Mouse (Mus musculus) ovary, adult 2 months (tissue): Measurements from ENCODE around the gene Psrc1. TPM values are rescaled to one million over a fixed set of nuclear protein-coding genes. Genes with fewer than 3 reads are reported as not detected.

Experiments
- polyA plus RNA-seq: library from polyadenylated mRNA; depleted of rRNA; stranded (reverse); fragments of >200 nt; gene quantifications from 2 replicates; pipeline ENCODE4 v1.2.3, GENCODE M21; 2012; rRNA removed

Gene Psrc1
- polyA plus RNA-seq: 8.1 and 12.4 TPM in 2 replicates

DNA sequence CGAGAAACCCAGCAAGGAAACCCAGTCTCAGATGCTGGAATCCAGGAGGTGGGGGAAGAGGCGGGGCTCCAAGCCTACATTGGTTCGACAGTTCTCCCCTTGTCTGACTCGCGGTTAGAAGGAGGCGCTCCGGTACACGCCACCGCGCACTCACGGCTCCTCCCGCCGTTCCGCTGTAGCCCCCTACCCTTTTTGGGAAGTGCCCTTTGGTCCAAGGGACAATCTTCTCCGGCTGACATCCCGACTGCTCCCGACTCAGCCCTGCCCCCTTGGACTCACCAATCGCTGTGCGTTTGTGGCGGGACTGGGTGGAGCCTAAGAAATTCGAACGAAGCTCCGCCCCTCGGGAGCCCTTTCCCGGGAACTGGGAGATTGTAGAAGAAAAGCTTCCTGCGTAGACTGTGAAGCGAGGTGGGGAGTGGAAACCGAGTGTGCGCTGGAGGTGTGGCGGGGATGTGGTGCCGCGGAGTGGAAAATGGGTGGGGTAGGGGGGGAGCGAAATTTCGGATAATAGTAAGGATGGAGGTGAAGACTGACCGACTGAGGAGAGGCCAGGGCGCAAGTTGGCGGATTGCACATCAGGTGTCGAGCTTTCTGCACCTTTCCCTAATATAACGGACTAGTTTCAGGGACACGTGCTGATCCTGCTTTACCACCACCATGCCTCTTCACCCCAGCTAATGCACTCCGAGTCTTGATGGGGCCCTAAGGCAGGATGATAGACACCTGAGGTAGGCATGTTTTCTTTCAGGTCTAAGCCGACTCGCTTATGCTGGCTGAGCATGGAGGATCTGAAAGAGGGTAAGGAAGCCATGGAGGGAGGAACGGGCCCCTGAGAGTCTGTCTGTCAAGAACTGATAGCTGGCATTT is at the start of gene Psrc1:
Gene Psrc1, plus strand, starts transcription at position 355 of the 870 bp plus-strand sequence.

DNA sequence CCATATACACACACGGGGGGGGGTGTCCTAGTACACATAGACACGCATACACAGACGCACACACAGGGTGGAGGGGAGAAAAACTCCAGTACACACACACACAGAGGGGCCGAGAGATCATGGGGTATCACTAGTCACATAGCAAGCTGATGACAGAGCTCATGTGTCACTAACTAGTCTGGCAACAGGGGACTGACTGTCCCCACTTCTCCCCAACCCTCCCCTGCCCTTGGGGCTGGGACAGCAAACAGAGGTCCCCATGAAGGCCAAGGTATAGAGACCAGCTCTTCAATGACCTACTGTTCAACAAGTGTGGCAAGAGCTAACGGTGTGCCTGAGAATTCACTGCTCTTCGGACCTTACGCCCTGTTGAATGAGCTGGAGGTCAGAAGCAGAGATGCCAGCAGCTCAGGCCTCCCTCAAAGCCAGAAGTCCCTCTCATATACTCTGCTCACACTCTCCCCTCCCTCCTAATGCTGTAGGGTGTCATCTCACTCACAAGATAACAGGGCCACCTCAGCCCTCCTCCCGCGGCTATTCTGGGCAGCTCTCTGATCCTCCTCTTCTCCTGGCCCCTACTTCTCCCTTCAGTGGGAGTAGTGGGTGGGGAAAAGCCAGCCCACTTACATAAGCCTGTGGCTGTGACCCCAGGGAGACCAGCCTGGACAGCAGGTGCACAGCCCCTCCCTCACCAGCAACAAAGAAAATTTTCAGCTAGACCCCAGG is 19.2 kb upstream of the Psrc1 start, which contains the start of gene Mybphl:
Gene Mybphl, plus strand, starts transcription at position 642 of the 726 bp plus-strand sequence.

DNA sequence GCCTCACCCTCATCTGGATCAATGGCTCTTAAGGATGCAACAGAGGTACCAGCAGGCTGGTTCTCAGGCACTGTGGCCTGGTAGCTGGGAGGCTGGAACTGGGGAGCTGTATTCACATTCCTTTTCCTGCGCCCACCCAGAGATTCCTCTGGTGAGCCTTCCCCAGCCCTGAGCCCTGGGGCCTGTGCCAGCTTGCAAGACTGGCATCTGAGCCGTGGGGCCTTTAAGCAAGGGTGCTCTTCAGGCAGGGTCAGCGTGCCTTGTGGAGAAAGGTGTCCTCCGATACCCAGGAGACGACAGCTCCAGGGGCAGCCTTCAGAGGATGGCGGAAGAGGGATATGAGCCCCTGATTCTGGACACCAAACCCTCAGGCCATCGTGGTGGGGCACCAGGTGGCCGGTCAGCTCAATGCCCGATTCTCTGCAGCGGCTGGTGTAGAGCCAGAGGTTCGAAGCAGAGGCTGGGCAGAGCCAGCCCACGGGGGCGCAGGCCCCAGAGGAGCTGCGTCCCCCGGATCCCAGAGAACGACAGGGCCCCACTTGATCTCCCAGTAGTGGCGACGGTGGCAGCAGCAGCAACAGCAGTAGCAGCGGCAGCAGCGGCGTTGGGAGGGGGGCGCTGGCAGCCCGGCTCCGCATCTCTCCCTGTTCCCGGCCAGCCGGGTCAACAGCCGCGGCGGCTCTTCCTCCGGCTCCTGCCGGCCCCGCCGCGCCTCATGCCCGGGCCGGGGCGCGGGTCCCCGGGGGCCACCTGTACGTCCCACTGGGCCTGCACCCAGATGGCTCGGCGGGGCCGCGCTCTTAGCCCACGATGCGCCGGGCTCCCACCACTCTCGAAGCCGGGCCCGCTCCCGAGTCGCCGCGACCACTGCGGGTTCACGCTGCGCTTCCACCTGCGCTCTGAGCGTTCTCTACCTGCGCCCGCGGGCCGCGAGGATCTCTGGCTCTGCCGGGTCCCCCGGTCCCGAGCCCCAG is 31.5 kb downstream of the Psrc1 start, which contains the start of gene Celsr2:
Gene Celsr2, minus strand, starts transcription at position 696 of the 974 bp plus-strand sequence.

Other genes starting within 250 kb of the Psrc1 start
- 15.1 and 16.2 TPM in 2 replicates for gene Gnai3, start 237.7 kb upstream of the Psrc1 start, polyA plus RNA-seq
- gene Gpr61, start 229.0 kb upstream of the Psrc1 start, polyA plus RNA-seq: not detected in 2 replicates
- 42.4 and 42.5 TPM in 2 replicates for gene Amigo1, start 197.5 kb upstream of the Psrc1 start, polyA plus RNA-seq
- gene Cyb561d1, start 182.6 kb upstream of the Psrc1 start, polyA plus RNA-seq: 8.7 and 9.5 TPM in 2 replicates
- 16.2 and 17.9 TPM in 2 replicates for gene Atxn7l2, start 172.9 kb upstream of the Psrc1 start, polyA plus RNA-seq
- gene Sypl2, start 157.2 kb upstream of the Psrc1 start, polyA plus RNA-seq: 0.16 and 0.17 TPM in 2 replicates
- gene Psma5, start 126.9 kb upstream of the Psrc1 start, polyA plus RNA-seq: 40.5 and 50.5 TPM in 2 replicates
- gene Sort1, start 99.8 kb upstream of the Psrc1 start, polyA plus RNA-seq: 29.1 and 29.2 TPM in 2 replicates
- gene Mybphl, start 18.9 kb upstream of the Psrc1 start, polyA plus RNA-seq: not detected in 2 replicates
- gene Celsr2, start 31.7 kb downstream of the Psrc1 start, polyA plus RNA-seq: 35.2 and 37.0 TPM in 2 replicates
- gene Sars, start 61.4 kb downstream of the Psrc1 start, polyA plus RNA-seq: 28.4 and 31.9 TPM in 2 replicates
- 2.6 and 4.2 TPM in 2 replicates for gene 1700013F07Rik, start 150.3 kb downstream of the Psrc1 start, polyA plus RNA-seq
- gene 5330417C22Rik, start 152.7 kb downstream of the Psrc1 start, polyA plus RNA-seq: 4.6 and 6.4 TPM in 2 replicates
- 2.6 and 2.7 TPM in 2 replicates for gene Tmem167b, start 178.6 kb downstream of the Psrc1 start, polyA plus RNA-seq
- gene Taf13, start 187.9 kb downstream of the Psrc1 start, polyA plus RNA-seq: 0.78 and 1.5 TPM in 2 replicates
- gene Wdr47, start 207.4 kb downstream of the Psrc1 start, polyA plus RNA-seq: 5.7 and 5.9 TPM in 2 replicates